Mouse (Mus musculus) liver, postnatal 0 days (tissue): ENCODE results near the gene Spaca4.

Experiments
- CTCF ChIP-seq: sonication (generic); IDR thresholded peaks from 2 replicates; pipeline ENCODE4 v1.5.1; 2016; ENCODE audit warnings: antibody characterized with exemption, low read depth
- EP300 ChIP-seq: IDR thresholded peaks from 2 replicates; pipeline ENCODE4 v1.6.1; 2016; ENCODE audit warnings: antibody characterized with exemption, low read depth, mild to moderate bottlenecking

- no peak; the same call in 1 of the 2 replicates for TF ChIP-seq CTCF
- no peak for TF ChIP-seq EP300
Measured at GRCm38 (mm10) chr7:45722348-45722713, 3.3 kb downstream of the Spaca4 start.
